Mouse (Mus musculus) neural tube, embryonic 11.5 days (tissue): ENCODE results near the gene Tmem88. TPM values are rescaled to one million over a fixed set of nuclear protein-coding genes. Genes with fewer than 3 reads are reported as not detected.

Source experiments
- ATAC-seq: fragments of 200-750 bp; cut with Nextera tagmentation; 2 replicates; pipeline ENCODE4 v1.8.0; 2017; ENCODE audit warnings: moderate number of reproducible peaks, mild to moderate bottlenecking, moderate TSS enrichment, moderate library complexity; ENCODE audit not compliant: insufficient read depth, low FRiP score, low TSS enrichment
- DNase-seq: peaks from one replicate; pipeline ENCODE4 v3.0.0-alpha.2; 2015; ENCODE audit warnings: low spot score
- H3K27ac ChIP-seq: fragments of 300-500 bp; sonication (generic); 2 replicates; pipeline ENCODE4 v1.5.1; 2014; ENCODE audit warnings: low read depth, mild to moderate bottlenecking, low read length
- H3K27me3 ChIP-seq: fragments of 300-500 bp; sonication (generic); 2 replicates; pipeline ENCODE4 v1.6.1; 2014; ENCODE audit warnings: mild to moderate bottlenecking, low read length, mixed read lengths; ENCODE audit not compliant: control insufficient read depth, insufficient read depth
- H3K36me3 ChIP-seq: fragments of 300-500 bp; sonication (generic); 2 replicates; pipeline ENCODE4 v1.6.1; 2014; ENCODE audit warnings: mild to moderate bottlenecking, low read length, moderate library complexity, mixed read lengths; ENCODE audit not compliant: control insufficient read depth, insufficient read depth
- H3K4me1 ChIP-seq: fragments of 300-500 bp; sonication (generic); 2 replicates; pipeline ENCODE4 v1.6.1; 2014; ENCODE audit warnings: low read length, mixed read lengths; ENCODE audit not compliant: control insufficient read depth, insufficient read depth
- H3K4me2 ChIP-seq: fragments of 300-500 bp; sonication (generic); 2 replicates; pipeline ENCODE4 v1.6.1; 2014; ENCODE audit warnings: low read depth, mild to moderate bottlenecking, moderate library complexity
- H3K4me3 ChIP-seq: fragments of 300-500 bp; sonication (generic); 2 replicates; pipeline ENCODE4 v1.5.1; 2014; ENCODE audit warnings: low read depth, low read length
- H3K9ac ChIP-seq: fragments of 300-500 bp; sonication (generic); 2 replicates; pipeline ENCODE4 v1.6.1; 2014; ENCODE audit warnings: mild to moderate bottlenecking, low read length
- H3K9me3 ChIP-seq: fragments of 300-500 bp; sonication (generic); 2 replicates; pipeline ENCODE4 v1.6.1; 2016; ENCODE audit warnings: low read length; ENCODE audit not compliant: control insufficient read depth
- WGBS: fragments of 180-500 bp; shearing (Covaris S2); extraction: QIAGEN DNeasy Blood & Tissue Kit; methylation state at CpG from one replicate; pipeline ENCODE4 v1.1.7; 2014; 5-methylcytosine and 5-hydroxymethylcytosine counted together
- polyA plus RNA-seq: library from polyadenylated mRNA; unstranded; fragments of >200 nt; fragmentation: Nextera tagmentation; extraction: Ambion mirVana; gene quantifications from 2 replicates; pipeline ENCODE4 v1.2.1, GENCODE M21; 2014

The Tmem88 gene
- polyA plus RNA-seq, 1 experiment from 2014 or later: 13.1 TPM

GRCm38 (mm10) chr11:69382478-69383105 lies 15.4 kb downstream of the Tmem88 start:
- ATAC-seq: no peak
- no peak overlapping the region for H3K9ac ChIP-seq
- 72% methylated on average over 10 of the region's 10 CpGs for WGBS

GRCm38 (mm10) chr11:69381356-69381755 lies 16.7 kb downstream of the Tmem88 start:
- no peak overlapping the region for H3K27ac ChIP-seq
- H3K9me3 ChIP-seq: no peaks in the 10 kb centered on the region
- no peak for ATAC-seq
- H3K36me3 ChIP-seq: no peaks in the 10 kb centered on the region
- no peaks in the 10 kb centered on the region for H3K27me3 ChIP-seq
- H3K4me2 ChIP-seq: no peak overlapping the region
- WGBS: 84% methylated on average over 6 of the region's 6 CpGs
- DNase-seq: no peak
- H3K4me3 ChIP-seq: no peak overlapping the region
- no peak overlapping the region for H3K9ac ChIP-seq
- H3K4me1 ChIP-seq: no peaks in the 10 kb centered on the region

More at GRCm38 (mm10) chr11:69382478-69383105, 15.4 kb downstream of the Tmem88 start:
- H3K36me3 ChIP-seq: no peaks in the 10 kb centered on the region
- no peak overlapping the region for H3K4me3 ChIP-seq
- no peaks in the 10 kb centered on the region for H3K27me3 ChIP-seq
- no peak overlapping the region for H3K27ac ChIP-seq
- H3K4me1 ChIP-seq: no peaks in the 10 kb centered on the region
- peak; percentile 5 for DNase-seq
- H3K4me2 ChIP-seq: no peak overlapping the region
- H3K9me3 ChIP-seq: no peaks in the 10 kb centered on the region

GRCm38 (mm10) chr11:69379600-69379999 lies 18.4 kb downstream of the Tmem88 start:
- DNase-seq: peak; percentile 7
- no peaks in the 10 kb centered on the region for H3K36me3 ChIP-seq
- 93% methylated on average over 3 of the region's 3 CpGs for WGBS
- no peaks in the 10 kb centered on the region for H3K9me3 ChIP-seq
- H3K4me2 ChIP-seq: no peak overlapping the region
- no peaks in the 10 kb centered on the region for H3K27me3 ChIP-seq
- no peaks in the 10 kb centered on the region for H3K4me1 ChIP-seq
- ATAC-seq: no peak
- H3K27ac ChIP-seq: no peak overlapping the region
- no peak overlapping the region for H3K4me3 ChIP-seq
- no peak overlapping the region for H3K9ac ChIP-seq

- Histone ChIP-seq H3K36me3 (no peaks in the 10 kb centered on the region), H3K27me3 (no peaks in the 10 kb centered on the region), H3K9me3 (no peaks in the 10 kb centered on the region), H3K9ac (no peak overlapping the region), H3K4me2 (no peak overlapping the region), H3K4me1 (no peaks in the 10 kb centered on the region), H3K27ac (no peak overlapping the region), H3K4me3 (no peak overlapping the region)
- DNase-seq (peak; percentile 4), ATAC-seq (no peak)
- WGBS: 82% methylated on average over 3 of the region's 3 CpGs
Measured at GRCm38 (mm10) chr11:69377766-69378165, 20.3 kb downstream of the Tmem88 start.

- Histone ChIP-seq H3K36me3 (no peaks in the 10 kb centered on the region), H3K4me2 (no peak overlapping the region), H3K4me1 (peaks cover 17% of the 10 kb centered on the region), H3K9me3 (no peaks in the 10 kb centered on the region), H3K27ac (no peak overlapping the region), H3K4me3 (no peak overlapping the region), H3K27me3 (no peaks in the 10 kb centered on the region), H3K9ac (no peak overlapping the region)
- ATAC-seq (no peak), DNase-seq (no peak)
- 93% methylated on average over 4 of the region's 4 CpGs for WGBS
Measured at GRCm38 (mm10) chr11:69375646-69376045, 22.4 kb downstream of the Tmem88 start.

GRCm38 (mm10) chr11:69373223-69373965 lies 24.6 kb downstream of the Tmem88 start:
- no peak overlapping the region; the same call in 1 of the 2 replicates for H3K4me3 ChIP-seq
- H3K27me3 ChIP-seq: no peaks in the 10 kb centered on the region
- ATAC-seq: no peak
- peak; percentile 2 for DNase-seq
- H3K4me1 ChIP-seq: peaks cover 24% of the 10 kb centered on the region
- H3K36me3 ChIP-seq: no peaks in the 10 kb centered on the region
- no peak overlapping the region for H3K9ac ChIP-seq
- 93% methylated on average over 16 of the region's 16 CpGs for WGBS
- no peak overlapping the region for H3K27ac ChIP-seq
- no peak overlapping the region for H3K4me2 ChIP-seq
- H3K9me3 ChIP-seq: no peaks in the 10 kb centered on the region

- Histone ChIP-seq H3K4me3 (no peak overlapping the region), H3K9me3 (no peaks in the 10 kb centered on the region), H3K27ac (no peak overlapping the region), H3K4me1 (peaks cover 26% of the 10 kb centered on the region), H3K27me3 (no peaks in the 10 kb centered on the region), H3K9ac (no peak overlapping the region), H3K4me2 (no peak overlapping the region), H3K36me3 (no peaks in the 10 kb centered on the region)
- ATAC-seq: no peak
- peak; percentile 8 for DNase-seq
- 68% methylated on average over 3 of the region's 3 CpGs for WGBS
Measured at GRCm38 (mm10) chr11:69372780-69373170, 25.3 kb downstream of the Tmem88 start.

GRCm38 (mm10) chr11:69372056-69372779 lies 25.8 kb downstream of the Tmem88 start:
- Histone ChIP-seq H3K27ac (peak overlapping the region; percentile 76), H3K4me1 (peaks cover 31% of the 10 kb centered on the region), H3K36me3 (no peaks in the 10 kb centered on the region), H3K9ac (peak overlapping the region; percentile 24; the same call in 1 of the 2 replicates), H3K27me3 (no peaks in the 10 kb centered on the region), H3K4me3 (no peak overlapping the region), H3K9me3 (no peaks in the 10 kb centered on the region), H3K4me2 (peak overlapping the region; percentile 33)
- DNase-seq (peak; percentile 17), ATAC-seq (no peak)
- 41% methylated on average over 12 of the region's 12 CpGs for WGBS
